8 mouse cellular contexts compared by ENCODE assay signal in genomic region chr16:42189431-42190081, GRCm38 (mm10).
DNase-seq lines count a peak whose midpoint lies in the region; ATAC-seq lines count a peak whose summit lies in the region.

No protein-coding gene starts in this region.

- H3K4me2 ChIP-seq in forebrain, embryonic 14.5 days (ENCODE audit: low read length) = peak overlapping the region; percentile 83
- H3K4me2 ChIP-seq in neural tube, embryonic 15.5 days = peak overlapping the region; percentile 91

- H3K27me3 ChIP-seq in forebrain, embryonic 14.5 days (replicated peaks; ENCODE audit: control insufficient read depth, insufficient read depth, low read length) = no peaks in the 10 kb centered on the region
- no peaks in the 10 kb centered on the region for H3K27me3 ChIP-seq in limb, embryonic 10.5 days (ENCODE audit: low read depth, poor library complexity, severe bottlenecking)
- H3K27me3 ChIP-seq in neural tube, embryonic 15.5 days (replicated peaks) = no peaks in the 10 kb centered on the region

- no peaks in the 10 kb centered on the region for H3K36me3 ChIP-seq in forebrain, embryonic 14.5 days (ENCODE audit: control insufficient read depth, insufficient read depth, low read length)
- H3K36me3 ChIP-seq in limb, embryonic 10.5 days = no peaks in the 10 kb centered on the region
- no peaks in the 10 kb centered on the region for H3K36me3 ChIP-seq in neural tube, embryonic 15.5 days

- no peaks in the 10 kb centered on the region for H3K4me1 ChIP-seq in forebrain, embryonic 14.5 days (ENCODE audit: control insufficient read depth, insufficient read depth, low read length)
- peaks cover 13% of the 10 kb centered on the region; the same call in 1 of the 2 replicates for H3K4me1 ChIP-seq in limb, embryonic 10.5 days
- H3K4me1 ChIP-seq in neural tube, embryonic 15.5 days = peaks cover 23% of the 10 kb centered on the region

- H3K27ac ChIP-seq in forebrain, embryonic 14.5 days (ENCODE audit: low read depth, low read length) = peak overlapping the region; percentile 30
- peak overlapping the region; percentile 94 for H3K27ac ChIP-seq in limb, embryonic 10.5 days
- H3K27ac ChIP-seq in neural tube, embryonic 15.5 days (replicated peaks) = peak overlapping the region; percentile 100

- no peaks in the 10 kb centered on the region for H3K9me3 ChIP-seq in forebrain, embryonic 14.5 days (replicated peaks; ENCODE audit: control insufficient read depth, low read length)
- H3K9me3 ChIP-seq in limb, embryonic 10.5 days (replicated peaks) = no peaks in the 10 kb centered on the region
- H3K9me3 ChIP-seq in neural tube, embryonic 15.5 days (replicated peaks) = no peaks in the 10 kb centered on the region

- peak; percentile 11 for ATAC-seq in frontal cortex, adult (ENCODE audit: low TSS enrichment)
- ATAC-seq in forebrain, embryonic 14.5 days = peak; percentile 41
- peak; percentile 43 for ATAC-seq in neural tube, embryonic 15.5 days (ENCODE audit: low FRiP score)

- no peak for DNase-seq in frontal cortex, postnatal 10 days (ENCODE audit: low spot score in 2 of 2)
- peak; percentile 46 for DNase-seq in CD4-positive, CD25-positive, alpha-beta regulatory T cell, adult 2 months (ENCODE audit: low read depth, low spot score)
- DNase-seq in forebrain, embryonic 14.5 days (ENCODE audit: low spot score) = peak; percentile 62
- DNase-seq in limb, embryonic 10.5 days (ENCODE audit: low spot score) = peak; percentile 43
- DNase-seq in layer of hippocampus, postnatal 36 days = no peak
- DNase-seq in left cerebral cortex, adult 11 months (ENCODE audit: low spot score) = no peak

- peak overlapping the region; percentile 48 for H3K4me3 ChIP-seq in forebrain, embryonic 14.5 days (ENCODE audit: low read depth, low read length)
- peak overlapping the region; percentile 65 for H3K4me3 ChIP-seq in limb, embryonic 10.5 days
- H3K4me3 ChIP-seq in neural tube, embryonic 15.5 days (replicated peaks) = peak overlapping the region; percentile 52

- H3K9ac ChIP-seq in forebrain, embryonic 14.5 days (ENCODE audit: low read length) = peak overlapping the region; percentile 88
- peak overlapping the region; percentile 84; the same call in 1 of the 2 replicates for H3K9ac ChIP-seq in neural tube, embryonic 15.5 days (replicated peaks)

- 23% methylated on average over 14 of the region's 14 CpGs for WGBS in forebrain, embryonic 14.5 days
- 49% methylated on average over 14 of the region's 14 CpGs for WGBS in limb, embryonic 10.5 days
- 24% methylated on average over 14 of the region's 14 CpGs for WGBS in neural tube, embryonic 15.5 days

Comparison
In these comparisons a context has a peak if more than half of its experiments do, and no peak if none do; other contexts are left out.
1. DNase-seq: peak in CD4-positive, CD25-positive, alpha-beta regulatory T cell, adult 2 months (single experiment), forebrain, embryonic 14.5 days (single experiment) and limb, embryonic 10.5 days (single experiment); none in frontal cortex, postnatal 10 days (0 of 2), layer of hippocampus, postnatal 36 days (0 of 2) and left cerebral cortex, adult 11 months (single experiment).
2. H3K27ac ChIP-seq: peak in every context shown above with its lines; median percentile 100 in neural tube, embryonic 15.5 days; 94 in limb, embryonic 10.5 days; 30 in forebrain, embryonic 14.5 days.
3. Peak in every context shown above with its lines, with median percentiles within 50 percentile points of each other: ATAC-seq and H3K4me3 ChIP-seq.